Mouse (Mus musculus) Muller cell, postnatal 12 days (primary cell): ENCODE results near the gene Eif4a3.
"Not testable (repeated sequence)": the region's sequence is repeated elsewhere in the genome, so short reads cannot be mapped to it uniquely, and the experiment has no call there.

Experiments used
- DNase-seq: peaks from one replicate; pipeline ENCODE4 v3.0.0-alpha.2; 2015; ENCODE audit errors: inconsistent ontology term

The Eif4a3 gene

GRCm38 (mm10) chr11:119245543-119245942, 54.3 kb downstream of the Eif4a3 start:
- DNase-seq, result not testable (repeated sequence)

DNA sequence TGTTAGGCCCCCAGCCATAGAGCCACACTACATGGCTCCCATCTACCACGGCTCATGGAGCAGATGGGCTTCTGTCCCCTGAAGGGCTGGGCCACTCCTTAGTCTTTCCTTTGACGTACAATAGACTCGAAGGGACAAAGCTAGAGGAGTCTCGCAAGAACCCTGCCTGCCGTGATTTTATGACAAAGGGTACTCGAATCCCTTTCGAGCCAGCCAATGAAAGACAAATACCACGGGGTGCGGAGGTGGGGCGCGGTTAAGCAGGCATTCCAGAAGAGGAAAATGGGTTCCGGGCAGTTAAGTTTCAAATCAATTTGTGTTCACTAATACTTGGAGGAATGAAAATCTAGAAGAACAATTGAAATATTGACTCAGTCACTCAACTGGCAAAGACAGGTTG, 60.4 kb downstream of the Eif4a3 start:
- no peak for DNase-seq
